Mouse (Mus musculus) limb, embryonic 14.5 days (tissue): ENCODE results near the gene Gm20708. TPM values are rescaled to one million over a fixed set of nuclear protein-coding genes. Genes with fewer than 3 reads are reported as not detected.

Experiments
- ATAC-seq: fragments of 200-750 bp; cut with Nextera tagmentation; 2 replicates; pipeline ENCODE4 v1.8.0; 2017; ENCODE audit warnings: low read depth, moderate number of reproducible peaks, moderate TSS enrichment; ENCODE audit not compliant: low FRiP score
- DNase-seq: peaks from one replicate; pipeline ENCODE4 v3.0.0-alpha.2; 2015; ENCODE audit warnings: low spot score
- H3K27ac ChIP-seq: fragments of 300-500 bp; sonication (generic); replicated peaks from 2 replicates; pipeline ENCODE4 v1.5.1; 2014; ENCODE audit warnings: low read depth, mild to moderate bottlenecking, low read length, moderate library complexity, mixed read lengths
- H3K27me3 ChIP-seq: fragments of 300-500 bp; sonication (generic); 2 replicates; pipeline ENCODE4 v1.6.1; 2014; ENCODE audit warnings: low read length, mixed read lengths; ENCODE audit not compliant: control insufficient read depth, insufficient read depth
- H3K36me3 ChIP-seq: fragments of 300-500 bp; sonication (generic); 2 replicates; pipeline ENCODE4 v1.6.1; 2014; ENCODE audit warnings: mild to moderate bottlenecking, low read length, moderate library complexity, mixed read lengths; ENCODE audit not compliant: control insufficient read depth, insufficient read depth
- H3K4me1 ChIP-seq: fragments of 300-500 bp; sonication (generic); 2 replicates; pipeline ENCODE4 v1.6.1; 2014; ENCODE audit warnings: antibody characterized with exemption, low read length, mixed read lengths; ENCODE audit not compliant: control insufficient read depth, insufficient read depth
- H3K4me2 ChIP-seq: fragments of 300-500 bp; sonication (generic); replicated peaks from 2 replicates; pipeline ENCODE4 v1.6.1; 2014; ENCODE audit warnings: low read depth, mild to moderate bottlenecking, low read length, moderate library complexity; ENCODE audit not compliant: severe bottlenecking
- H3K4me3 ChIP-seq: fragments of 300-500 bp; sonication (generic); replicated peaks from 2 replicates; pipeline ENCODE4 v1.5.1; 2014; ENCODE audit warnings: low read length
- H3K9ac ChIP-seq: fragments of 300-500 bp; sonication (generic); 2 replicates; pipeline ENCODE4 v1.6.1; 2014; ENCODE audit warnings: mild to moderate bottlenecking, low read depth, low read length, moderate library complexity; ENCODE audit not compliant: severe bottlenecking
- H3K9me3 ChIP-seq: fragments of 300-500 bp; sonication (generic); 2 replicates; pipeline ENCODE4 v1.6.1; 2016; ENCODE audit warnings: low read length; ENCODE audit not compliant: control insufficient read depth
- POLR2A ChIP-seq: fragments of 200-500 bp; IDR thresholded peaks from 2 replicates; pipeline ENCODE4 v1.8.0; 2012; ENCODE audit warnings: inconsistent platforms, mild to moderate bottlenecking, moderate library complexity, borderline replicate concordance; ENCODE audit not compliant: insufficient read depth, insufficient read length; ENCODE audit errors: extremely low read depth
- WGBS: fragments of 180-500 bp; shearing (Covaris S2); extraction: QIAGEN DNeasy Blood & Tissue Kit; methylation state at CpG from one replicate; pipeline ENCODE4 v1.1.7; 2014; 5-methylcytosine and 5-hydroxymethylcytosine counted together
- polyA plus RNA-seq, 2 experiments: library from polyadenylated mRNA; depleted of rRNA in 1 of 2; stranded (reverse) in 1 of 2; unstranded in 1 of 2; fragments of >200 nt; fragmentation: Nextera tagmentation in 1 of 2; extraction: Ambion mirVana in 1 of 2; gene quantifications; 2 replicates each; pipeline versions ENCODE4 v1.2.1 to v1.2.3; 2012 to 2014

Gm20708 gene
- polyA plus RNA-seq, 2 experiments, result 0.62 to 0.92 TPM

DNA sequence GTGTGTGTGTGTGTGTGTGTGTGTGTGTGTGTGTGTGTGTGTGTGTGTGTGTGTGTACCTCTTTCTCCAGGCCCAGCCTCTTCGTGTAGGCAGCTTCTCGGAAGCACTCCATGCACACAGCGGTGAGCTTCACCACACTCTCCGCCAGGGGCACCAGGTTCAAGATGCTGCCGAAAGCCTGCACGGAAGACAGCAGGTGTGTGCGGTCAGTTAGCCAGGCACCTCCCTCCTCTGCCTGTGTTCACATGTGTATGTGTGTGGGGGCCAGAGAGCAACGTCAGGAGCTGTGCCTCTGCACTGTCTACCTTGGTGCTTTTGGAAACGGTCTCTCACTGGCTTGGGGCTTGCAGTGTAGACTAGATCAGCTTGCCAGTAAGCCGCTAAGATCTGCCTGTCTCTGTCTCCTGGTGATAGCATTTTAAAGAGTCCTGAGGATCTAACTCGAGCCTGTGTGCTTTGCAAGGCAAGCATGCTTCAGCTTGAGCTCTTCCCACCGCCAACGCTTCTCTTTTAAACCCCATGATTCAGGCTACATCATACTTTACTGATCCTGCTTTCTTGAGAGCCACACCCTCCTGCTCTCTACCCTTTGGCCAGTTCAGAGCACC is 7.0 kb downstream of the Gm20708 start:
- peaks cover 84% of the 10 kb centered on the region for H3K36me3 ChIP-seq
- WGBS, result 86% methylated on average over 10 of the region's 13 CpGs
- H3K27ac ChIP-seq, result no peak overlapping the region
- no peak overlapping the region for H3K9ac ChIP-seq
- H3K27me3 ChIP-seq, result no peaks in the 10 kb centered on the region
- H3K9me3 ChIP-seq, result no peaks in the 10 kb centered on the region
- H3K4me3 ChIP-seq, result no peak overlapping the region
- DNase-seq (no peak), ATAC-seq (no peak)
- TF ChIP-seq POLR2A, result no peak
- no peak overlapping the region for H3K4me2 ChIP-seq
- no peaks in the 10 kb centered on the region for H3K4me1 ChIP-seq

DNA sequence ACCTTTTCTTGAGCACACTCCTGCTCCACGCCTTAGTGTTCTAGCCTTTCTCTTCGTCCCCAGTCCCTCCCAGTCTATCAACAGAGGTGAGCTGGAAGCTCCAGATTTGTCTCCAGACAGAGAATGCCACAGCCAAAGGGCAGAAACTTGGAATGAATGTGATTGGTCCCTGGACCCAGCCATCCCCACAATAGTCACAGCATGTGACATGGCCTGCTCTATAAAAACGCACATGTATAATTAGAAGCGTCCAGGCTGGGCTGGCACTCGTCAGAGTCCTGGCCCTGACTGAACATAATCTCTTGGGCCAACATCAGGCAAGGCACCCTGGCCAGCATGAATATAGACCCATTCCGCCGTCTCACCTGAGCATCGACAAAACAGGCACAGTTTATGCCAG is 9.6 kb downstream of the Gm20708 start:
- no peaks in the 10 kb centered on the region for H3K27me3 ChIP-seq
- no peak overlapping the region for H3K4me3 ChIP-seq
- H3K36me3 ChIP-seq, result peaks cover 82% of the 10 kb centered on the region
- H3K4me2 ChIP-seq, result no peak overlapping the region
- DNase-seq (no peak), ATAC-seq (no peak)
- no peak for TF ChIP-seq POLR2A
- H3K27ac ChIP-seq, result no peak overlapping the region
- WGBS, result 60% methylated on average over 8 of the region's 8 CpGs
- no peaks in the 10 kb centered on the region for H3K9me3 ChIP-seq
- H3K4me1 ChIP-seq, result peaks cover 14% of the 10 kb centered on the region
- no peak overlapping the region for H3K9ac ChIP-seq

DNA sequence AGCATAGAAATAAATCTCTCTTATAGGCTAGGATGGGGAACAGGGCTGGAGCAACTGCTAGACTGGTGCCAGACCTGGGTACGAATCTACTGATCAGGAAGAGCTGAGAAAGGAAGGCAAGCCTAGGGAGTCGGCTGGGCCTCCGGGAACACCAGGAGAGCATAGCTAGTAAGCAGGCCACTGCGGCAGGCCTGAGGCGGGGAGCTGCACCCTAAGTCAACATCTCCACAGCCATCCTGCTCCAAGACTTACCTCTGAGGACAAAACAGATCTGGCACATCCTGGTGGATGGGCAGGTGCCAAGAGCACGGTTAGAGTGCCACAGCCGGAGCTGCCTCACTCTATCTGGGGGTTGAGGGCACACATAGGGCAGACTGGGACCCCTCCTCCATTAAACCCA is 10.7 kb downstream of the Gm20708 start:
- TF ChIP-seq POLR2A, result no peak
- DNase-seq, result no peak
- no peak overlapping the region for H3K27ac ChIP-seq
- H3K9ac ChIP-seq, result no peak overlapping the region
- H3K4me3 ChIP-seq, result no peak overlapping the region
- H3K27me3 ChIP-seq, result no peaks in the 10 kb centered on the region
- WGBS, result 97% methylated on average over 7 of the region's 7 CpGs
- H3K4me2 ChIP-seq, result no peak overlapping the region
- no peaks in the 10 kb centered on the region for H3K9me3 ChIP-seq
- ATAC-seq, result no peak
- peaks cover 71% of the 10 kb centered on the region for H3K36me3 ChIP-seq
- peaks cover 22% of the 10 kb centered on the region for H3K4me1 ChIP-seq

DNA sequence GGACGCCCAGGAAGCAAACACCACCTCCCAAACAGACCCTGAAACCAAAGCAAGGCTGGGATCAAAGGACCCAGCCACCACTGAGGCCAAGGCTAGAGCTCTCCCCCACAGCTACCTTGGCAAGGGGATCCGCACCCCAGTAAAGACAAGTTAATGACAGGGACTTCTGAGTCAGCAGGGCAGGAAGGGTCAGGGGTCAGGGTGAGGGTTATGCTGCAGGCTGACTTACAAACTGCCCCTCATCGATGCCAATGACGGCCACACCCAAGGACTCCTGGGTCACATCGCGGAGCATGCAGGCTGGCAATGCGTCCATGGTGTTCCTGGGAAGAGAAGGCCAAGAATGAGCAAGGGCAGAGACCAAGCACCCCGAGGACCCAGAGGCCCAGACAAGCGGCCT is 12.4 kb downstream of the Gm20708 start:
- Histone ChIP-seq H3K4me1 (peaks cover 29% of the 10 kb centered on the region), H3K4me3 (no peak overlapping the region), H3K27ac (no peak overlapping the region), H3K9ac (no peak overlapping the region), H3K9me3 (no peaks in the 10 kb centered on the region), H3K4me2 (no peak overlapping the region), H3K36me3 (peaks cover 59% of the 10 kb centered on the region), H3K27me3 (no peaks in the 10 kb centered on the region)
- DNase-seq (no peak), ATAC-seq (no peak)
- no peak for TF ChIP-seq POLR2A
- 90% methylated on average over 9 of the region's 9 CpGs for WGBS

DNA sequence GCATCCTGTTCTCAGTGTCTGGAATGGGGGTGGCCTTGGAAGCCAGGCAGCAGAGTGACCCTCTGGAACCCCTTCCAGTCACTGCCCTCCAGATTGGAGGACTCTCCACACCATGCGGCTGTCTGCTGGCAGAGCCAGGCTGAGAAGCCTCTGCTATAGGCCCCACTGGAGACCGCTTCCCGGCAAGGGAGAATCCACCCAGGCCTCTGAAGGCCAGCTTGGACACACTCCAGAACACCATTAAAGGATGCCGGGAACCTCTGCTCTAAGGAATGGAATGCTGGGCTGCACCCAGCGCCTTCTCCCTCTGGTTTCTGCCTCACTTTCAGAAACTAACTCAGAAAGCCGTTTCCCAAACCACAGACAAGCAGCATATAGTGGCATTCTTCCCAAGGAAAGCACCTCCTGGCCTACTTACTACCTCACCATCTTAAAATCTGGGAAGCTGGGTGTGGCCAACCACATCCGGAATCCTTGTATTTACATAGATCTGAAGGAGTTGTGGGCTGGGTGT is 13.3 kb downstream of the Gm20708 start:
- Histone ChIP-seq H3K4me2 (no peak overlapping the region), H3K27me3 (no peaks in the 10 kb centered on the region), H3K9ac (no peak overlapping the region), H3K4me3 (no peak overlapping the region), H3K4me1 (peaks cover 35% of the 10 kb centered on the region), H3K36me3 (peaks cover 50% of the 10 kb centered on the region), H3K9me3 (no peaks in the 10 kb centered on the region), H3K27ac (peak overlapping the region; percentile 48; the same call in 1 of the 2 replicates)
- ATAC-seq (no peak), DNase-seq (no peak)
- 67% methylated on average over 7 of the region's 7 CpGs for WGBS
- TF ChIP-seq POLR2A, result no peak
